Mouse (Mus musculus): ENCODE results near the gene Ccdc33. TPM values are rescaled to one million over a fixed set of nuclear protein-coding genes. Genes with fewer than 3 reads are reported as not detected.

The Ccdc33 gene
- polyA plus RNA-seq, 1 experiment from 2014 or later = 0.81 TPM

Other genes starting within 250 kb of the Ccdc33 start
- gene Ubl7, start 207.8 kb downstream of the Ccdc33 start, polyA plus RNA-seq (2015; fragmentation: Nextera tagmentation; extraction: Ambion mirVana) = 165 and 173 TPM in 2 replicates
- gene Sema7a, start 178.7 kb downstream of the Ccdc33 start, polyA plus RNA-seq (2015; fragmentation: Nextera tagmentation; extraction: Ambion mirVana) = 2.9 and 4.2 TPM in 2 replicates
- 0.31 and 0.57 TPM in 2 replicates for gene Cyp11a1, start 112.4 kb downstream of the Ccdc33 start, polyA plus RNA-seq (2015; fragmentation: Nextera tagmentation; extraction: Ambion mirVana)
- gene Stra6, start 55.0 kb downstream of the Ccdc33 start, polyA plus RNA-seq (2015; fragmentation: Nextera tagmentation; extraction: Ambion mirVana) = 19.1 and 20.1 TPM in 2 replicates
- 40.9 and 43.7 TPM in 2 replicates for gene Islr, start 85.5 kb upstream of the Ccdc33 start, polyA plus RNA-seq (2015; fragmentation: Nextera tagmentation; extraction: Ambion mirVana)
- gene Islr2, start 85.5 kb upstream of the Ccdc33 start, polyA plus RNA-seq (2015; fragmentation: Nextera tagmentation; extraction: Ambion mirVana) = 11.1 and 11.3 TPM in 2 replicates
- 4.0 and 4.7 TPM in 2 replicates for gene Pml, start 131.0 kb upstream of the Ccdc33 start, polyA plus RNA-seq (2015; fragmentation: Nextera tagmentation; extraction: Ambion mirVana)
- 105 and 116 TPM in 2 replicates for gene Stoml1, start 134.3 kb upstream of the Ccdc33 start, polyA plus RNA-seq (2015; fragmentation: Nextera tagmentation; extraction: Ambion mirVana)
- gene Loxl1, start 194.4 kb upstream of the Ccdc33 start, polyA plus RNA-seq (2015; fragmentation: Nextera tagmentation; extraction: Ambion mirVana) = 8.0 and 8.1 TPM in 2 replicates